ENCODE assay signal across 8 mouse cellular contexts in genomic region chr7:97331726-97332666, GRCm38 (mm10). TPM values are rescaled to one million over a fixed set of nuclear protein-coding genes. Genes with fewer than 3 reads are reported as not detected.
DNase-seq lines count a peak whose midpoint lies in the region; ATAC-seq and TF ChIP-seq lines count a peak whose summit lies in the region.

Usp35 (minus strand) TSS chr7:97332020.
Kctd21 (plus strand) TSS chr7:97332327.

- H3K9me3 ChIP-seq in ES-E14 (ENCODE audit: control insufficient read depth, insufficient read depth, low read depth, low read length): no peaks in the 10 kb centered on the region
- no peaks in the 10 kb centered on the region for H3K9me3 ChIP-seq in forebrain, embryonic 15.5 days

- under 1% methylated on average over 68 of the region's 68 CpGs for WGBS in forebrain, embryonic 15.5 days
- WGBS in lung, adult 2 months: 1% methylated on average over 68 of the region's 68 CpGs

- peak; percentile 99 for ATAC-seq in forebrain, embryonic 15.5 days (replicated peaks)
- peak; percentile 94 for ATAC-seq in neutrophil, adult 5-6 weeks (ENCODE audit: extremely low read depth, insufficient number of reproducible peaks, low FRiP score, poor library complexity, severe bottlenecking)

- H3K4me3 ChIP-seq in ES-E14 (ENCODE audit: insufficient read depth in 1 of 2, low read depth in 1 of 2, low read length in 2 of 2, poor library complexity in 1 of 2, severe bottlenecking in 1 of 2): peak within 1 kb of the TSS; percentile 89 to 95
- peak within 1 kb of the TSS; percentile 93 for H3K4me3 ChIP-seq in forebrain, embryonic 15.5 days
- peak within 1 kb of the TSS; percentile 99 for H3K4me3 ChIP-seq in lung, adult 2 months (replicated peaks; ENCODE audit: extremely low read depth, low read depth, low read length)

- DNase-seq in ES-E14 (ENCODE audit: low read depth, low spot score): peak; percentile 90
- DNase-seq in cerebellum, adult 11-12 months: peak; percentile 97
- peak; percentile 92 for DNase-seq in heart, postnatal 25 days (ENCODE audit: low spot score)
- DNase-seq in layer of hippocampus, adult 18-20 months (ENCODE audit: low spot score in 2 of 2): peak; percentile 95
- peak; percentile 85 for DNase-seq in lung, adult 2 months
- DNase-seq in thymus, adult 18-20 months: peak; percentile 94 to 96

- peaks cover 4% of the 10 kb centered on the region; the same call in 1 of the 2 replicates for H3K27me3 ChIP-seq in forebrain, embryonic 15.5 days

- no peak for TF ChIP-seq CTCF in lung, adult 2 months (IDR thresholded peaks at IDR 0.05; ENCODE audit: insufficient read depth, low read length)

- H3K9ac ChIP-seq in ES-E14 (ENCODE audit: insufficient read depth, low read depth, low read length, poor library complexity, severe bottlenecking): peak within 1 kb of the TSS; percentile 73
- H3K9ac ChIP-seq in forebrain, embryonic 15.5 days (replicated peaks): peak within 1 kb of the TSS; percentile 83

- H3K36me3 ChIP-seq in ES-E14 (ENCODE audit: control insufficient read depth, insufficient read depth, low read length, poor library complexity, severe bottlenecking): no peaks in the 10 kb centered on the region
- H3K36me3 ChIP-seq in forebrain, embryonic 15.5 days: no peaks in the 10 kb centered on the region

- peak; percentile 69; the same call in 1 of the 2 replicates for TF ChIP-seq POLR2A in lung, adult 2 months (IDR thresholded peaks at IDR 0.05; ENCODE audit: borderline replicate concordance, extremely low read depth, low read depth, low read length)

- H3K4me1 ChIP-seq in ES-E14 (ENCODE audit: control insufficient read depth in 2 of 2, insufficient read depth in 2 of 2, low read length in 2 of 2, poor library complexity in 1 of 2): peaks cover 0 to 16% of the 10 kb centered on the region in 2 experiments; a peak in 1 of 4 replicates
- H3K4me1 ChIP-seq in forebrain, embryonic 15.5 days: peaks cover 37% of the 10 kb centered on the region
- H3K4me1 ChIP-seq in lung, adult 2 months (ENCODE audit: control insufficient read depth, insufficient read depth, low read length): peaks cover 4% of the 10 kb centered on the region; the same call in 1 of the 2 replicates

- peak within 1 kb of the TSS; percentile 84 for H3K4me2 ChIP-seq in forebrain, embryonic 15.5 days (replicated peaks)

- intact Hi-C loops in heart, postnatal 25 days (cut with DNase I): loop anchor here (10.0 kb wide), 1 partner anchor 153 kb away; the partner anchor contains the start of gene Ints4

- in situ Hi-C loops in ES-E14 (cut with MboI; ENCODE audit: low sequenced_read_pairs in 2 of 2, unreplicated experiment in 2 of 2): no loop called here

- peak within 1 kb of the TSS; percentile 14; the same call in 1 of the 2 replicates for H3K27ac ChIP-seq in ES-E14 (ENCODE audit: insufficient read depth, low read depth, low read length, poor library complexity, severe bottlenecking)
- H3K27ac ChIP-seq in forebrain, embryonic 15.5 days (replicated peaks): peak within 1 kb of the TSS; percentile 78

TF ChIP-seq in ES-E14, 5 proteins besides CTCF, POLR2A, EP300 and RAD21:
- peak; percentile 96 for TF ChIP-seq HCFC1 (IDR thresholded peaks at IDR 0.05; ENCODE audit: borderline replicate concordance, insufficient read depth, low read length)
- no peak for TF ChIP-seq MAFK (IDR thresholded peaks at IDR 0.05; ENCODE audit: insufficient read depth, low read depth, low read length)

RNA-seq across cellular contexts. Expression of gene Usp35, which starts in this region (rescaled TPM):
- 5.8 and 10.3 TPM in 2 replicates for total RNA-seq in ES-E14 (2012; rRNA removed)
- polyA plus RNA-seq in forebrain, embryonic 15.5 days (2015; fragmentation: Nextera tagmentation; extraction: Ambion mirVana): 4.4 and 5.8 TPM in 2 replicates
- total RNA-seq in heart, postnatal 25 days (2021): under 1 TPM; 0.61 to 0.65 TPM
- 10 to 100 TPM; 14.7 to 16.2 TPM for total RNA-seq in layer of hippocampus, adult 18-20 months (2021)
- 5.3 and 9.2 TPM in 2 replicates for polyA plus RNA-seq in lung, adult 2 months (2012; rRNA removed)
- total RNA-seq in neutrophil, adult 5-6 weeks (2017): 2.7 and 5.7 TPM in 2 replicates

RNA-seq across cellular contexts. Expression of gene Kctd21, which starts in this region (rescaled TPM):
- 1.2 and 1.4 TPM in 2 replicates for total RNA-seq in ES-E14 (2012; rRNA removed)
- polyA plus RNA-seq in forebrain, embryonic 15.5 days (2015; fragmentation: Nextera tagmentation; extraction: Ambion mirVana): 6.6 and 7.1 TPM in 2 replicates
- 1 to 10 TPM; 3.6 to 4.0 TPM for total RNA-seq in heart, postnatal 25 days (2021)
- 10 to 100 TPM; 15.0 to 16.0 TPM for total RNA-seq in layer of hippocampus, adult 18-20 months (2021)
- 7.9 and 11.5 TPM in 2 replicates for polyA plus RNA-seq in lung, adult 2 months (2012; rRNA removed)
- total RNA-seq in neutrophil, adult 5-6 weeks (2017): 1.1 and 2.4 TPM in 2 replicates

Comparison
In these comparisons a context has a peak if more than half of its experiments do, and no peak if none do; other contexts are left out.
1. Peak in every context shown above with its lines: DNase-seq, ATAC-seq, H3K4me3 ChIP-seq and H3K27ac ChIP-seq.